Mouse (Mus musculus): ENCODE measurements around the gene Rnf212.

Gene Rnf212

DNA sequence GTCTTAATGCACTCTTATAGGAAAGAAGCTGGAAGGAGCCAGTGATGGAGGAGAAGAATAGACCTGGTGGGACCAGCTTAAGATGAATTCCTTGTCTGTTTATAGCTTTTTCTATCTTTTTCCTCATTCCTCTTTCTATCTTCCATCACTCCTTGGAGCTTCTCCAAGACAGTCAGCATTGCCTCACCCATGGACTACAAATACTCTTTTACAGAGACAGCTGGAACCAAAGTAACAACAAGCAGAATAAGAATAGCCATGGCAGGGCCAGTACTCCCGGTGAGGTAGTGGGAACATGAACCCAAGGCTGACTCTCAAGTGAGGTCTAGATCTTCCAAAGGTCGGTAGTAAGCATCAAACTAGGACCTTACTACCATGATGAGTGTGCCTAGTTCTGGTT lies 61.7 kb downstream of the Rnf212 start:
- no peak for DNase-seq (ENCODE audit: low spot score in 2 of 2)

GRCm38 (mm10) chr5:108711968-108712367 lies 62.8 kb downstream of the Rnf212 start:
- no peak for DNase-seq (ENCODE audit: low spot score in 2 of 2)

- DNase-seq (ENCODE audit: low spot score in 2 of 2), result no peak
Measured at GRCm38 (mm10) chr5:108708981-108709731, 65.6 kb downstream of the Rnf212 start.

DNA sequence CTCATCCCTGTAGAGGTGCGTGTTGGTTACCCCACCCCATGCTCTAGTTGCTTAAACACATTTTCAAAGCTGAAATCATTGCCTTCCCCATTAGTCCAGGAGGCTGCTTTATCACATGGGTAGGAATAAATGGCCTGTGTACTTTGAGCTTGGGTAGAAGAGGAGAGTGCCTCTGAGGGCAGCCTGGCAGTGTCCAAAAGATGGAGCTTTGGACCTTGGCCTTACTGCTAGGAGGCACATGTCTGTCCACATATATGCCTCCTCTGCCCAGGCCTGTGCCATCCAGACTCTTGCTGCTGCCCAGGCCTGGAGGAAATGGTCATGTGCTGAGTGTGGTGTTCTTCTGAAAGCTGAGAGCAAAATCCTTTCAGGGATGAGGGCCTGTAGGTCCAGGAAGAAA lies 66.4 kb downstream of the Rnf212 start:
- no peak for DNase-seq (ENCODE audit: low spot score in 2 of 2)

DNA sequence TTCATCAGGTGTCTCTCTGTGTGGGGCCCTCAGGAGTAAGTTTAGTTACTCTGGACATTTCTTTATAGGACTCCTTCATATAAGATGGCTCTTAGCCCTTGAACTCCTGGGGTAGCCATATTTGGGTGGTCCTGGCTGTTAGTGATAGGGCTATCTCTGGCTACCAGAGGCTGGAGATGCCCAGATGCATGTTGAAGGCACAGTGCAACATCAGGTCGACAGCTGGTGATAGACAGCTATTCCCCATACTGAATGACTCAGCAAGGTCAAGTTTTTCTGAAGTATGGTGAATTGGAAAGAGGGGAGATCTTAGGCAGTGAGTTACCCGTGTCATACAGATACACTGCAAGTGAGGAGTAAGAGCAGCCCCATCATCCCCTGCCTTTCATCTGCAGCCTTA lies 67.0 kb downstream of the Rnf212 start:
- no peak for DNase-seq (ENCODE audit: low spot score in 2 of 2)

DNA sequence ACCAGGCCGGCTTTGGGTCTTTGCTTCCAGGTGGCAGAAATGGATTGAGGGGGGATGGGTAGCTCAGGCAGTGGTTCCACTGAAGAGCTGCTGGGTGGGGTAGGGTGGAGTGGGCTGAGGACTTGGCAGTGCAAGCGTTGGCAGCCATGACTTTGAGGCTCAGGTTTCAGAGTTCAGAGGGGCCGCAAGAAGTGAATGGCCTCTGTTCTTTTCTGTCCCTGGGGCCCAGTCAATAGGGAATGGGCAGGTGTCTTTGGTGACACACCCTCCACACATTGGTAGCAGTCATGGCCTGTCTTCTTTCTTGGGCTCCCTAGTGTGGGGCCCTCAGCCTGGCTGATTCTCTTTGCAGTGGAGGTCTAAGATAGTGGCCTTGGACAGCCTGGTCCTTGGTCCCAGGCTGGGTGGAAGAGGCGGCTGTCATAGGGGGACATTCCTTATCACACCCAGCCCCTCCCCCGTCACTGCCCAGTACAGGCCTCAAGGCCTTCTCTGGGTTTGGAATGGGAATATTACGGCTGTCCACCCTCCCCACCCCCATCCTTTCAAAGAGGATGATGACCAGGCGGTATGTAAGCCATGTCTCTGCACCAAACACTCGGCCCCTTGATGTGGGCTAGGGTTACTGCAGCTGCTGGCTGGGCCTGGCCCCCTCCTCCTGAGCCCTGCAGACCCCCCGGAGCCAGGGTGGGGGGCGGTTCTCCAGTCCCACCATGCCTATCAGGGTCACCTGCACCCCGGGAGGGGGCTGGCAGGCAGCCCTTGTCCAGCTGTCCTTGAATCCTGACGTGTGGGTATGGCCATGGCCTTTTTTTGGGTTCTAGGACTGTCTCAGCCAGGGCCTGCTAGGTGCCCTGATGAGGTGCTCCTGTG lies 70.8 kb downstream of the Rnf212 start:
- DNase-seq (ENCODE audit: low spot score in 2 of 2), result no peak

GRCm38 (mm10) chr5:108701341-108702021 lies 73.3 kb downstream of the Rnf212 start:
- DNase-seq (ENCODE audit: low spot score in 2 of 2), result no peak

- no peak for DNase-seq (ENCODE audit: low spot score in 2 of 2)
Measured at GRCm38 (mm10) chr5:108700346-108700745, 74.4 kb downstream of the Rnf212 start.

DNA sequence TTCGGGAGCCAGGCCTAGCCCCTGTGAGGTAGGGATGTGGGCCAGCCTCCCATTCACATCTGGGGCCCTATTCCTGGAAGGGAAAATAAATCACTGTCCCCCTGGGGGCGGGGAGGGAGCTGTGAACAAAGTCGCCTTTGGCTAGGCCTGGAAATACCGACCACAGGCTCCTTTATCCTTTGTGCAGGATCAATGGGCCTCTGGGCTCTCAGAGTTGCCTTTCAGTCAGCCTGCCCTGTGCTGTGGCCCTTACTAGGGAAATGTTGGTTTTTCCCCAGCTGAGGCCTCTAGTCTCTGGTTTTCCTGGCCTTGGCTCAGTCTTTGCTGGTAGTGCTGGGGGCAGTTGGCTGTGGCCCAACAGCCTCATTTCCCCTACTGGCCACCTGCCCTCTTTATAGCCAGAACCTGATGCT lies 77.4 kb downstream of the Rnf212 start:
- DNase-seq (ENCODE audit: low spot score in 2 of 2), result no peak

GRCm38 (mm10) chr5:108696542-108696941 lies 78.2 kb downstream of the Rnf212 start:
- no peak for DNase-seq (ENCODE audit: low spot score in 2 of 2)

DNA sequence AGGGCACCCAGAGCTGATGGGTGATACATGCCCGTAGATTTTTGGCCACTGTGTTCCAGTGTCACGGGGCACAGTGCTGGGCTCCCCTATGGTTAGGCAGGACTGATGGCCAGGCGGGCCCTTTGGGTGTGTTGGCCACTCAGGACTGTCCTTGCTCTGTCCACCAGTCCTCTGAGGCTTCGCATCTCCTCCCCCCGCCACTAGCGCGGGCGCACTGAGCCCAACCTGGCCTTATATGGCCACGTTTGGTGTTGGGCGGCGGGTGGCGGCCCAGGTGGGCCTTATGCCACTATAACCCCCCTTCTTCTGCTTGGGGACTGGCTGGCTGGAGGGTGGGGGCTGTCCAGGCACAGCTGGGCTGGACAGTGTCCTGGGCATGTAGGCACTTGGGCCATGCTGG lies 78.9 kb downstream of the Rnf212 start:
- no peak for DNase-seq (ENCODE audit: low spot score in 2 of 2)

- peak; percentile 16 to 22 for DNase-seq (ENCODE audit: low spot score in 2 of 2)
Measured at GRCm38 (mm10) chr5:108694352-108695261, 80.2 kb downstream of the Rnf212 start.

DNA sequence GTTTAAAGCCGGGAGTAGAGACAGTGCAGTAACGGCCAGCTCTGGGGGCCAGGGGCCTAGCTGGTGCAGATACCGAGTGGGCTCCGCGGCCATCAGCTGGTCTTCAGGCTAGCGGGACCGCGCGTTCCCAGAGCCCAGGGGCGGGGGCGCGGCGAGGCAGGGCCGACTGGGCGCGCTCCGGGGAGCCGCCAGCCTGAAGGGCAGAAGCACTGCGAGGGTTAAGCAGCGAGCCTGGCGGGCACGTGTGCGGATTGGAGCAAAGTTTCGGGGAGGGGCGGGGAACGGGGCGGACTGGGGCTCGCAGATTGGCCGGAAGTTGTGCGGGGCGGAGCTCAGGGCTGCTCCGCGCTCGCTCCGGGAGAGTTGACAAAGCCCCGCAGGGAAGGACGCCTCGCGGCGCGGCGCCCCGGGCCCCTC lies 80.9 kb downstream of the Rnf212 start:
- DNase-seq (ENCODE audit: low spot score in 2 of 2), result peak; percentile 60 to 79

- DNase-seq (ENCODE audit: low spot score in 2 of 2), result peak; percentile 55 to 72
Measured at GRCm38 (mm10) chr5:108692271-108692670, 82.5 kb downstream of the Rnf212 start, which contains the start of gene Fgfrl1. Gene Fgfrl1 (plus strand): TSS chr5:108692382.

DNA sequence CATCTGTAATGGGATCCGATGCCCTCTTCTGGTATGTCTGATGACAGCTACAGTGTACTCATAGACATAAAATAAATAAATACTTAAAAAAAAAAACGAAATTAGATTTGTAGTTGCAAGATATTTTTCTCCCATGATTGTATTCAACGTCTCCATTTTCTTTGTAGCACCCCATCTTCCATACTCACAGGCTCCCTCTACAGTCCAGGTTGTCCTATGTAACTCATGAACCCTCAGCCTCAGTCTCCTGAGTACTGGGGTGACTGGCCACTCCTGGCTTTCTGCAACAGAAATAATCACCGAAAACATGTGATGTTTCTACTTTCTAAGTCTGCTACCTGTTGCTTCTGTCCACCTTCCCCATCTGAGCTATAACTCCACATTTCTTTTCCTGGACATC lies 83.6 kb downstream of the Rnf212 start:
- DNase-seq (ENCODE audit: low spot score in 2 of 2), result no peak

- no peak for DNase-seq (ENCODE audit: low spot score in 2 of 2)
Measured at GRCm38 (mm10) chr5:108689091-108689490, 85.7 kb downstream of the Rnf212 start.

- DNase-seq (ENCODE audit: low spot score in 2 of 2), result no peak
Measured at GRCm38 (mm10) chr5:108680871-108681270, 93.9 kb downstream of the Rnf212 start.

- no peak for DNase-seq (ENCODE audit: low spot score in 2 of 2)
Measured at GRCm38 (mm10) chr5:108679909-108680308, 94.9 kb downstream of the Rnf212 start.

All from natural killer cell, adult 2 months (primary cell).